Mouse (Mus musculus) thymus, postnatal 36 days (tissue): ENCODE results near the gene Zfp180.
"Not testable (repeated sequence)": the region's sequence is repeated elsewhere in the genome, so short reads cannot be mapped to it uniquely, and the experiment has no call there.

Experiments used
- DNase-seq, 2 experiments: peaks; one replicate each; pipeline ENCODE4 v3.0.0; 2022; ENCODE audit warnings: mixed read lengths in 2 of 2

Zfp180 gene

DNA sequence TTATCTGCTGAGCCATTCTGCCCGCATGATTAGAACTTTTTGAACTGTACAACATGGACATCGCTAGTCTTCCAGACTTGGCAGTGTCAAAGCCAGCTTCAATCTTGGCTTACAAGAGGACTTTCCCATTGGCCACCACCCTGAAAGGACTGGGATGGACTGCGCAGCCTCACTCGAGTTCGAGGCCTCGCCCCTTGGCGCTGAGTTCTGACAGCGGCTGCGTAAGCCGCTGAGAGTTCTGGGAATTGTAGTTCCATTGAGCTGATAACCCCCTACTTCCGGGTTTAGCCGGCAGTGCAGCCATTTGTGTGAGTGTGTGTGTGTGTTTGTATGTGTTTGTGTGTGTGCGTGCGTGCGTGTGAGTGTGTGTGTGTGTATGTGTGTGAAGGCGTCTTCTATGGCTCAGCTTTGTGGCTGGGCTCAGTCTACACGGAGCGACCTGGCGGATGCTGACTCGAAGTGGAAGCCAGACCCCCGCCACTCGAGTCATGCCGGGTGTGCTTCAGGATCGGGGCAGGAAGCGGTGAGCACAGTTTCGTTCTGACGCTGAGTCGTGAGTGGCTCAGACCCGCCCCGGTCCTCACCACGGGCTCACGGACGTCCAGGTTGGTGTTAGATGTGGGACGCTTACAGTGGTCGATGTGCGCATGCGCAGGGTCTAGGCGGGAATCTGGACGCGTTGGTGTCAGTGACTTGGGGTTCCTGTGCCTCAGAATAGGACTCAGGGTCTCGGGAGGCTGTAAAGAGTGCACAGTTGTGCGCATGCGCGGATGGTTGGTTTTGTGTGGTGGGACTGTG is at the start of gene Zfp180:
TSS of gene Zfp180 (plus strand) at position 291 of the 798 bp plus-strand sequence.
- DNase-seq = peak; percentile 91 to 93

DNA sequence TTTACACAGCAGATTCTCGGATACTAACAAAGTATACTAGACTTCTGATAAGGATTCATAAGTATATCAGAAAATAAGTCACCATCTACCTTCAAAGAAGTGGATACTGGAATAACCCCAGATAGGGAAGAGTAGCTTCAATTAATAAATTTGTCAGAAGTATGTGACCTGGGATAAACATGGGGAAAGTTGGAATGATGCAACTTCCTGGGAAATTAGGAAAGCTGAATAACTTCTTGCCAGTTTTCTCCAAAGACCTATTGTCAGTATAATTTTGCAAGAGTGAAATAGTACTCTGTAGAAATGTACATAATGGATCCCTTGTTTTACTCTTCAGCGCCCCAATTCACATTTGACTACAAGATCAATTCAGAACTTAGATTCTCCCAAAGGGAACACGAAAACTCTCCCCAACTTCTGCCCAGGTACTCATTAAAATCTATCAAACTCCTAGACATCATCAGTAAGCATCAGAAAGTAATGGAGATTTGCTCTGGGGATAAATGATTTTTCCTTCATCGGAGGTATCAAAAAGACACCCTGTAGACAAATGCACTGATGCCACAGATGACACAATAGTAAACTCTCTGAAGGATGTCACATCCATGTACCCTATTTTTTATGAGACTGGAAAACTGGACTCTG is 28.9 kb upstream of the Zfp180 start, which contains the start of gene Vmn1r183:
TSS of gene Vmn1r183 (plus strand) at position 595 of the 645 bp plus-strand sequence.
- DNase-seq = no peak

DNA sequence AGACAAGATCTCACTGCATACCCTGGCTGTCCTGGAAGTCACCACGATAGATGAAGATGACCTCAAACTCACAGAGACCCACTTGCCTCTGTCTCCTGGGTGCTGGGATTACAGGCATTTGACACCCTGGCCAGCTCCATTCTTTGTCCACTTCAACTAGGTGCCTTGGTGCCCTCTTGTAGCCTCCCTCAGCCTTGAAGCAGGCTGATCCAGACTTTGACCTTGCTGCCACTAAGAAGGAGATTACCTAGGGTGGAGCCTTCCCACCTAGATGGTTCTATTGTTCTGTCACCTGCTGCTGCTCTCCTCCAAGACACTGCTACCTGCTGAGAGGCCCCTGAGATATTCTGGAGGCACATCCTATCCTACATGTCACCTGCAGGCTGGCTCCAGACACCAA is 7.3 kb upstream of the Zfp180 start:
- not testable (repeated sequence) for DNase-seq

DNA sequence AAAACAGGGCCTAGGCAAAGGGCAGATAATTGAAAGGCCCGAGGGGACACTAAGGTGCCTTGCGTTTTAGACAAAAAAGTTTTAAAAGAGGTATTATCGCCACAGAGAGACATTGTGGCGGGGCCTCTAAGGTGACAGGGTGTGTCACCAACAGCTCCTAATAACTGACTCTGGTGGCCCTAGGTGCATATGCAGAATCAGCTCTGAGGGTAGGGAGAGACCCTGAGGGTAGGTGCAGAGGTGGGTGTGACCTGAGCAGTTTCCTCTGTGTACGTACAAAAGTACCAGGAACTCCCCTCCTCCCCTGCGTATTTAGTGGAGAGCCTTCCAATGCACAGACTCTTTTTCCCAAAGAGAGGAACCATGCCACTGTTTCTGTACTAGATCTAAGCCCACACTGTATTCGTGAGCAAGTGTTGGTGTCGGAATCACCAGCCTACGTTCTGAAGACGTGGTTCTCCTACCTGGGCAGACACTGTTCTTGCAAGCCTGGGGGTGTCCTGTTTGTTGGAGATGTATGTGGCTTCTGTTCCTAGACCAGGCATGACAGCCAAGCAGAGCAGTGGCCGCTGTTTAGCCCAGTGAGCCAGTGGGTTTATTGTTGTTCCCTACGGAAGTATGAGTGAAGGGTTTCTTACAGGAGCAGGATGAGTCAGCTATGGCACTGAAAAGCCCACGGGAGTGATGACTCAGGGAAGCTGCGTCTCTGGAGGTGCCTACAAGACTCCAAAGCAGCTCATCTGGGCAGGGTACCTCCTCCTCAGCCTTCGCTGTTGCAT is 922 bp downstream of the Zfp180 start:
- no peak for DNase-seq

DNA sequence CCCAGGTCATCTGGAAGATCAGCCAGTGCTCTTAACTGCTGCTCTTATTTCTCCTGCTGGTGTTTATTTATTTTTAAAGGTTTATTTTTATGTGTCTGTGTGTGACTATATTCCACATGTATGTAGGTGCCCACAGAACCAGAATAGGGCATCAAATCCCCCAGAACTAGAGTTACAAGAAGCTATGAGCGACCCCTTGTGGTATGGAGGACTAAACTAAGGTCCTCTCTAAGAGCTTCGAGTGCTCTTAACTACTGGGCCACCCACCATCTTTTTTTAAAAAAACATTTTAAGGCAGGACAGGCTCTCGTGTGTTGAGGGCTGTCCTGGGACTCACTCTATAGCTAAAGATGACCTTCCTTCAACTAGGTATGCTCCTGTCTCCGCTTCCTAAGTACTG is 5.1 kb downstream of the Zfp180 start:
- no peak for DNase-seq

DNA sequence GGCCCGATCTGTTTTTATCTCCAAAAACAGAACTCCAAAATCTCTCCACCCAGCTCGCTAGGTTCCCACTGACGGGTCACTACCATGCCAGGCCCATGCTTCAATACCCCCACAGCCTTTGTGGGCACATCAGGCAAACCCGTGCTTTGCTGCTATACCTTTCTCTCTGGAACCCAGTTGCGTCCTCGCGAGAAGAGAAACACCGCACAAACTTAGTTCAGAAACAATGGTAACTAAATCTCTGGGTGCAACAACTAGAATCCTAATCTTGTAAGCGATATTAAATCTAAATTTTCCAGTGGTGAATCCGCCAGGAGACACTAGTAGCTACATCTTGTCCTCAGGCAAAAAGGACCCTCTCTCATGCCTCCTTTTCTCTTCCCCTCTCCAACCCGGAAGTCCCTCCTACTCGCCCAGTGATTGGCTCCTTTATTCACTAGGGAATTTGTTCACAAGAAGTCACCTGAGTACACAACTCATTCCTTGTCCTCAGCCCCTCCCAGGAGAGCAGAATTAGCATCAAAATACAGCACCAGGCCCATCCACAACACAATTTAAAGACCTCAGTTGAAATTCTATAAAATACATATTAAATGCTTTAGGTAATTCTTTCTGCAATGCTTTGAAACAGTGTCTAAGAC is 5.9 kb downstream of the Zfp180 start:
- no peak for DNase-seq

DNA sequence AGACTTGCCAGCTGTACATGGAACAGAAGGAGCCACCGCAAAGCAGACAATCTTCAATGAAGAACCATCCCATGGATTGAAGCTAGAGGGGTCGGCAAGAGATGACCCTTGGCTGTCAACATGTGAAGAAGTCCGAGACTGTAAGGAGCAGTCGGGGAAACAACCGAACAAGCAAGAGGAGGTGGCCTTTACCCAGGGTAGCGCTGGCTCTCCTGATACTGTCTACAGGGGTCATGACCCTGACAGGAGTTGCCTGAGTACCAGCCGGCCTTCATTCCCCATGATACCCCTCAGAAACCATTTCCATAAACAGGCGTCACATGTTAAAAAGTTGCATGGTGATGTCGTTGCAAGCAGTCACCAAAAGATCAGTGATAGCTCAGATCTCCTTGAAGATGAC is 22.7 kb downstream of the Zfp180 start:
- no peak for DNase-seq

DNA sequence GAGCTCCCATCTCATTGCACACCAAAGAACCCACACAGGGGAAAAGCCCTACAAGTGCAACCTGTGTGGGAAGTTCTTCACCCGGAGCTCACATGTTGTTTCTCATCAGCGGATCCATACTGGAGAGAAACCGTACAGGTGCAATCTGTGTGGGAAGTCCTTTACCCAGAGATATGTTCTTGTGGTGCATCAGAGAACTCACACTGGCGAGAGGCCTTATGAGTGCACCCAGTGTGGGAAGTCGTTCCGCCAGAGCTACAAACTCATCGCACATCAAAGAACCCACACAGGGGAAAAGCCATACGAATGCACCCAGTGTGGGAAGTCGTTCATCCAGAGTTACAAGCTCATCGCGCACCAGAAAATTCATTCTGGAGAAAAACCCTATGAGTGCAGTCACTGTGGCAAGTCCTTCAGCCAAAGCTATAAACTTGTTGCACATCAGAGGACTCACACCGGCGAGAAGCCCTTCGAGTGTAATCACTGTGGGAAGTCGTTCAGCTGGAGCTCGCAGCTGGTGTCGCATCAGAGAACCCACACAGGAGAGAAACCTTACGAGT is 23.5 kb downstream of the Zfp180 start:
- DNase-seq = no peak

DNA sequence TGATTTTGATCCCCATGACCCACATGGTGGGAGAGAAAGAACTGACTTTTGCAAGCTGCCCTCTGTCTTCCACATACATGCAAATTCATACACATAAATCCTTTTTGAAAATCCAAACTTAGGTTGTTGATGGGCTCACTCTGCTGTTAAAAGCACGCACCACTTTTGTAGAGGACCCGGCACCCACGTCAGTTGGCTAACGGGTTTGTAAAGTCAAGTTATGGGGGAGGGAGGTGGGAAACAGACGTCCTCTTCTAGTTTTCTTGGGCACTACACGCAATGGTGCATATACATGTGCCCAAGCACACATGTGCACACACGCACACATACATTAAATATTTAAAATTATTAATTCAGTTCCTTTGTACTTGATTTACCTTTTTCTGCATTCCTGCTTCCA is 29.1 kb downstream of the Zfp180 start:
- no peak for DNase-seq

DNA sequence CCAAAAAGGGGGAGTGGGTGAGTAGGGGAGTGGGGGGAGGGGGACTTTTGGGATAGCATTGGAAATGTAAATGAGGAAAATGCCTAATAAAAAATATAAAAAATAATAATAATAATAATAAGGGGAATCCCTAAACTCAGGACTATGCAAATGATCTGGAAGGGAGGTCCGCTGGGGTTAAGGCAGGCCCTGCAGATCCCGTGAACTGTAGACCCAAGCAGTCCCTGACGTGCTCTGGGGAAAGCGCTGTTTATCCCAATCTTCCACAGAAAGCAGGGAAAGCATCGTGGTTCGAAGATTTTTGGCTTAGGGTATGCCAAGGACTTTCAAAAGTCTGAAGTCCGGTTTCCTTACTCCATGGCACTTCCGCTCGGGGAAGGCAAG is 30.0 kb downstream of the Zfp180 start:
- no peak for DNase-seq

DNA sequence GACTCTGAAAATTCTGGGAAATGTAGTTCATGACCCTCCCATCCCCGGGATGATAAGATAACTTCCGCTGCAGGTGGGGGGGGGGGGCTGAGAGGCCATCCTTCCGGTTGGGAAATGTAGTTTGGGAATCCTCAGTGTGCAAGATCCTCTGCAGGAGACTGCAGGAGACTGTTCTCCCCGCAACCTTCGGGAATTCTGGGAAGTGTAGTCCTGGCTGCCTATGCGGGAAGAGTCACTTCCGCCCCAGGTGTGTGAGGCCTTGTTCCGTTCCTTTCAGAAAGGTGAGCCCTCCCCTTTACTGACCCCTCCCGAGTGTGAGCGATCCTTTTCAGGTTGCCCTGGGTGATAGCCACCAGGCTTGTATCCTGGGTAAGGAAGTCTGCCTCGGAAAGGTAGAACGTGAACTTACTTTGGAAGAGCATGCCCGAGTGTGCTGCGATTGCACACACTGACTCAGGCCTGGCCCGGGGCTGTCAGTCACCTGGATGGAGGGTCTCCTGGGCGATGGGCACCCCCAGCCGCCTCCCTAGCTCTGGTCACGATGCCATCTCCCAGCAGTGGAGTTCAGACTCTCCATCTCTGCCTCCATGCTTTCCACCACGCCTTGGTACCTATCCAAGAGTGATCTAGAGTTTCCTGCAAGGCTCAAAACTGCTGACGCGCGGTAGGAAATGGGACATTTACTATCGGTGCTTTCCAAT is 30.6 kb downstream of the Zfp180 start, which contains the start of gene Zfp112:
TSS of gene Zfp112 (plus strand) at position 159 of the 701 bp plus-strand sequence.
- DNase-seq = no peak

DNA sequence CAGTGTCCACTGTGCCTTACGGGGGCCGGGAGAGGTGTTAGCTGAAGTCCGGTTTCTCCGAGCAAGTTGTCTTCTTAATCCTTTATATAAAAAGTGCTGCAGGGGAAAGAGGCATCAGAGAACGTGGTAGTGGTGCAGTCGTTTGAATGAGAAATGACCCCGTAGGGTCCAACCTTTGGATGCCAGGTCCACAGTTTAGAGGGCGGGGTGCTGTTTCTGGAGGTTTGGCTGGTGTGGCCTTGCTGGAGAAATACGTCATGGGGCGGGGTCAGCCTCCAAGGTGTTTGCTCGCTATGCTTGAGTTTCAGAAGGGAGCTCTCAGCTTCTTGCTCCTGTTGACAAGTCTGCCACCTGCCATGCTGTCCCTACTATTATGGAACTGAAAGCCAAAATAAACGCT is 31.3 kb downstream of the Zfp180 start:
- no peak for DNase-seq

DNA sequence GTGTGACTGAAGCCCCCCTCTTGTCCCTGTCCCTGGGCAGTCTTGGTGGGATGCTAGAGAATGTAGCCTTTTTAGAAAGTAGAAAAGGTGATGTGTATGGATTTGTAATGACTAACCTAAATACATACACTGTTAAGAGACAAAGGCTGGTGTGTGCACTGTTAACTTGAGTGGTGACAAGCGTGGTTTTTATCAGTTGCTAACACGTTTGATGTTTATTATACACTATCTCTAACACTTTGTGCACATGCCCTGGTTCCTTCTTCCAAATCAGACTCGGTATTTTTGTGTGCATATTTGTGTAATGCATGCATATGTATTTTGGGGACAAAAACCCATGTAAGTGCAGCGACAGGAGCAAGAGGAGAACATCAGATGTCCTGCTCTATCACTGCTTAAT is 34.9 kb downstream of the Zfp180 start:
- DNase-seq = no peak

DNA sequence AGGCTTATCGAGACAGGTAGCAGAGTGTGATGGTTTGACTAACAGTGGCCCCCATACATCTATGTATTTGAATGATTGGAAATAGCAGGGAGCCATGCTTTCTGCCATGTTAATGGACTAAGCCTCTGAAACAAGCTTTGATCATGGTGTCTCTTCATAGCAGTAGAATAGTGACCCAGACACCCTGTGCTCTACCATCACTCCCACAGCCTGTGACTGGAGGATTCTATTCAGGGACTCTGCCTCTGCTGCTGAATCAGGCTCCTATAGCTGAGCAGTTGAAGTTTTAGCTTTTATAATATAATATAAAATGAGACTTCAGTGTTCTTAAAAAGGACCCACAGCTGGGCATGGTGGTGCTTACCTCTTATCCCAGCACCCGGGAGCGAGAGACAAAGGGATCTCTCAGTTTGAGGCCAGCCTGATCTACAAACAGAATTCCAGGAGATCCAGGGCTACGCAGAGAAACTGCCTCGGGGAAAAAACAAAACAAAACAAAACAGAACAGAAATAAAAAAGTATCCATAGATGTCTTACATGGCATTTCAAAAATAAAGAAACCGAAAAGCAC is 51.8 kb downstream of the Zfp180 start:
- no peak for DNase-seq

DNA sequence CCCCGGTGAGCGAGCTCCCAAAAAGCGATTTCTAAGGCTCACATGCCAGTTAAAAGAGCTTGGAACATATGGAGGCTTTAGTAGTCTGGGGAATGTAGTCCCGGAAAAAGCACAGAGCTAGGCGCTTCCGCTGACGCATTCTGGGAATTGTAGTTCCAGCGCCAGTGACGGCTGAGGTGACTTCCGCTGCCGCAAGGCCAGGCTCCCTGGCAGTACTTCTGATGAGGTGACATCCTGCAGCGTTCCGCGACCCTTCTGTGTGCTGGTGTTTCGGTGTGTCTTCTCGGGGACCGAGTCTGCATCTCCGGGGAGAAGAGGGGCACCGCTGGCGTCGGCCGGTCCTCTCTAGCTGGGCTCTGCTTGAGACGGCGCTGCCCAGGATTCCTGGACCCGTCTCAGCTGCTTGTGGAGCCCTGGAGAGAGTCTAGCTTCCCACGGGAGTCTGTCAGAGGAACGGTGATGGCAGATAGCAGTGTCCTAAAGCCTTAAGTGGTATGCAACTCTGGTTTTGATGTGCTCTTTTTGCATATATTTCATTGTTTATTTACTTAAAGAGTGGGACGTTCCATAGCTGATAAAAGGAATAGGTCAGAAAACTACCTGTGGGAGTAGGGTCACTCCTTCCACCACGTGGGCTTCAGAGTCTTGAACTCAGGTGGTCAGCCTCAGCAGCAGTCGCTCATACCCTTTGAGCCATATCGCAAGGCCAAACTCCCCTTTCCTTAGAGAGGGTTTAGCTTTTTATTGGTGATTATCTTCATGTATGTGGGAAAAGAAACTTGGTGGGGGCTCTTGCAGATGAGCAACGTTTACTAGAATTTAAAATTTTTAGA is 52.5 kb downstream of the Zfp180 start, which contains the start of gene Zfp235:
TSS of gene Zfp235 (plus strand) at position 174 of the 833 bp plus-strand sequence.
- DNase-seq = peak; percentile 81 to 89

DNA sequence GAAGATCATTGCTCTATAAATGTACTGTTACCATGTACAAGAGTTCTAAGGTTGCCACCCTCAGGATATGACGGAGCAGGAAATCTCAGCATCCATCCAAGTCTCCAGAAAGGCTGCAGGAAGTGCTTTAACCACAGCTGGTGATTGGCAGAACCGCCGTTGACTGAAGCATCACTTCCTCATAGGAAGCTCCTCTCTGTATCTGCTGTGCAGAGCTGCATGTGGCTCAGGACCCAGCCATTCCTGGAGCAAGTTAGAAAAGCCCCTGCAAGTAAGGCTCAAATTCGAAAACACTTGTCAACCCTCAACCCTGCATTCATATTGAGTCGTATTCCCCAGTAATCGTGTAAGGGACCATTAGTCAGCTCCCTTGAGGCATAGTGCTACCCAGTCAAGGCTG is 60.8 kb downstream of the Zfp180 start:
- DNase-seq = no peak

DNA sequence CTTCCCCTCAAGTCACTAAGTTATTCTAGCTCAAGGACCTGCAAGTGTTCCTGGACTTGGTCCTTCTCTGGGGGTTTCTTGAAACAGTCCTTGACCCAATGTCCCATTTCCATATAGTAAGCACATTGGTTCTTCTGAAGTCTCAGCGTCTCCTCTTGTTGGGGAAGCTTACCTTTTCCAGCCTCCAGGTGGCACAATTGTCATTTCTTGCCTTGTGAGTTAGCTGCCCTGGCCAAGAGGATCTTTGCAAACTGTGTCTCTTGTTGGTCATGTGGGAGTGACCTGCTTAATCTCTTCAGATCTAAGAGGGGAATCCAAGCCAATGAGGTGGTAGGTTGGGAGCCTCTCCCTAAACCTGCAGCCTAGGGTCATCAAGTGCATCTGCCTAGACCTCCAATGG is 71.5 kb downstream of the Zfp180 start:
- DNase-seq = no peak
